Mouse (Mus musculus): ENCODE data around the gene Sdf4.

GRCm38 (mm10) chr4:156023520-156023919 lies 30.8 kb downstream of the Sdf4 start:
- TF ChIP-seq CTCF (IDR thresholded peaks at IDR 0.05; ENCODE audit: insufficient read depth, low read length) (no peak), POLR2A (IDR thresholded peaks at IDR 0.05; ENCODE audit: borderline replicate concordance, extremely low read depth, low read depth, low read length) (no peak)

All from lung, adult 2 months (tissue).